Comparison of ENCODE assay signal across 19 mouse cellular contexts in the genomic region with DNA sequence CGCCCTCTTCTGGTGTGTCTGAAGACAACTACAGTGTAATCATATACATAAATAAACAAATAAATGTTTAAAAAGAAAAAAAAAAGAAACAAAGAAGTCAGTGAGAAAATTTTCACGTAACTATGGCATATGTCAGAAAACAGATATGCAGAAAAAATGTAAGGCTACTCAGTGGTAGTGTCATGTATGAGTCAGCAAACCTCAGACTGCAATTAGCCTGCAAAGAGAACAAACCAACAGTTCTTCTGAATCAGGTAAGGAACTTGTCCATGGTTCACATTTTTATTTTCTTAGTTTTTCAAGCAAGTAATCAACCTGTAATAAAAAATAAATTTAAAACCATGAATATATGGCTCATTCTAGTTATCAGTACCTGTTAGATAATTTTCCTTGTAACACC.
"Had no signal": no experiment of that assay in that cellular context is flagged by ENCODE, and none has a peak within 500 bp of the region (broad histone marks: within the 10 kb centered on the region; RNA-seq: fewer than 3 reads in every experiment).

No protein-coding gene starts in this region.

- H3K4me2 ChIP-seq: lung, embryonic 14.5 days; midbrain, embryonic 12.5 days; neural tube, embryonic 13.5 days; neural tube, embryonic 15.5 days had no signal

- H3K27me3 ChIP-seq: midbrain, embryonic 12.5 days; neural tube, embryonic 13.5 days; neural tube, embryonic 15.5 days had no signal

- H3K27ac ChIP-seq: midbrain, embryonic 10.5 days; midbrain, embryonic 12.5 days; neural tube, embryonic 13.5 days; neural tube, embryonic 15.5 days had no signal

- H3K9ac ChIP-seq: lung, embryonic 14.5 days; midbrain, embryonic 12.5 days; neural tube, embryonic 13.5 days; neural tube, embryonic 15.5 days had no signal

- H3K9me3 ChIP-seq: midbrain, embryonic 10.5 days; midbrain, embryonic 12.5 days; neural tube, embryonic 13.5 days; neural tube, embryonic 15.5 days had no signal

- ATAC-seq: midbrain, embryonic 16.5 days had no signal

- H3K4me3 ChIP-seq: midbrain, embryonic 10.5 days; midbrain, embryonic 12.5 days; myocyte; neural tube, embryonic 13.5 days; neural tube, embryonic 15.5 days had no signal

- H3K36me3 ChIP-seq: midbrain, embryonic 10.5 days; midbrain, embryonic 12.5 days had no signal

- DNase-seq: lung, adult 18-20 months; lung, embryonic 14.5 days; lung, postnatal 10 days; lung, postnatal 4 days; midbrain, embryonic 14.5 days; retina, postnatal 1 day; right cerebral cortex, adult 18-20 months; right cerebral cortex, postnatal 25 days; right cerebral cortex, postnatal 4 days; spleen, adult 18-20 months; thymus, adult 18-20 months; thymus, postnatal 14 days; thymus, postnatal 36 days had no signal

- H3K4me1 ChIP-seq: midbrain, embryonic 10.5 days; midbrain, embryonic 12.5 days; neural tube, embryonic 13.5 days; neural tube, embryonic 15.5 days had no signal
